Mouse (Mus musculus) CD4-positive, CD25-positive, alpha-beta regulatory T cell, adult 4 months (primary cell): ENCODE data around the gene Crabp1. TPM values are rescaled to one million over a fixed set of nuclear protein-coding genes. Genes with fewer than 3 reads are reported as not detected.

Experiments
- ATAC-seq: one replicate; pipeline ENCODE4 v1.8.0; 2017
- polyA plus RNA-seq, 2 experiments: library from polyadenylated mRNA; unstranded; fragments of 100-300 nt; shearing (Covaris generic); gene quantifications; one replicate each; pipeline ENCODE4 v1.2.1; 2017

Gene Crabp1
- polyA plus RNA-seq, 2 experiments from 2014 or later = not detected

DNA sequence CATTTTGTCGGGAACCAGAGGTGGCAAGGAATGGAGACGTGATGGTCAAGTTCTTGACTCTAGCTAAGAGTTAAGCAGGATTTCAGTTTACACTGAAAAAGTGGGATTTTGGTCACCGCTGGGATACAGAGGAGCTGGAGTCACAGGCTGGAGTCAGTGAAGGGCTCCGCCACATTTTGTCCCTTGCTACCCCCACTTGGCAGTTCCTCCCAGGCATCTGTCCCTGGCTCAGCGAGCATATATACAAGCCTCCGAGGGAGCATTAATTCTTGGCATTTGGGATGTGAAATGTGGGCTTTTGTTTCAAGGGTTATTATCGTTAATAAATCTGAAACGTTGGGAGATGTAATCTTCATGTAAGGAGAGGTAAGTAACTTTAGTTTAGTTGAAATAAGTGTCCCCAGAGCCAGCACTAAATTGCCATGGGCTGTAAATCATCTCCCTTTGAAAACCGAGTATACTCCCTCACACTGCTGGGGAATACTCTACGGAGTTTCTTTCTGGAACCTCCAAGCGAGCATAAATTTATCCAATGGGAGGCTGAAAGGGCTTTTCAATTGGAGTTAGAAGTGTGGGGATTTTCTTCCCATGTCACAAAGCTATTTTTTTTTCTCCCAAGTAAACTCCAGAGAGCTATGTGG lies 5.7 kb downstream of the Crabp1 start:
- no peak for ATAC-seq

DNA sequence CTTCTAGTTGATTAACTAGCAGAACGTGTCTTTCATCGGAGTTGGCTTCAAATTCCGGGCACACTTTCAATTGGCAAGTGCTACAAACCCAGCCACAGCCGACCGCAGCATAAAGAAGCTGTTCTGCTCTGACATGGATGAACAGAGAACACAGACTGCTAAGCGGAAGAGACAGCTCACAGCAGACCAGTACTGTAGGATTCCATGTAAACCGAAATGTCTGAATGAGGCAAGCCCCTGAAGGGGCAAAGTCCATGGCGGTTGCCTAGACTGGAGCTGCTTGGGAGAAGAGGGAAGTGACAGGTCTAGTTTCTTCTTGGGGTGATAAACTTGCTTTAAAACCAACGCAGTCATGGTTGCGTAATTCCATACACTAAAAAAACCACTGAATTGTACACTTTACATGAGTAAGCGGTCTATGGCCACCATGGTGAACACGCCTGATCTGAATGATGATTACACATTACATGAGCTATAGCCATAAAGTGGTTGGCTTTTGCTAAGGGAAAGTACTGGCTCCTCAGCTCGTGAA lies 12.0 kb downstream of the Crabp1 start:
- ATAC-seq = no peak

DNA sequence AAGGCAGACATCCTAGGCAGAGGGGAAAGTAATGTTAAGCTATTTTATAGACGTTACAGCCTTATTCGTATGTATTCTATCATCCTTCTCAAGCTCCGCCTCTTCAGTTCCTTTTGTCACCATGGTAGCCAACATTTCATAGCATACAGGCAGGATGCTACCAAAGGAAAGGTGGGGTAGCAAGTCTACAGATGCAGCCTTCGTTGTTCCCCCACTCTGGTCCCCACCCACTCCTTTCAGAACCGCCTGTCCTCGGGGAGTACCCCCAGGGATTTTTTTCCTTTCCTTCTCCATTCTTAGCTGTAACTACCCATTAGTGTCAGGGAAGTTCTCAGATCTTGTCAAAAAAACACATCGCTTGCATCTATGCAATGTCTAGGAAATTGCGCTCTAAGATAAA lies 14.7 kb downstream of the Crabp1 start:
- no peak for ATAC-seq

DNA sequence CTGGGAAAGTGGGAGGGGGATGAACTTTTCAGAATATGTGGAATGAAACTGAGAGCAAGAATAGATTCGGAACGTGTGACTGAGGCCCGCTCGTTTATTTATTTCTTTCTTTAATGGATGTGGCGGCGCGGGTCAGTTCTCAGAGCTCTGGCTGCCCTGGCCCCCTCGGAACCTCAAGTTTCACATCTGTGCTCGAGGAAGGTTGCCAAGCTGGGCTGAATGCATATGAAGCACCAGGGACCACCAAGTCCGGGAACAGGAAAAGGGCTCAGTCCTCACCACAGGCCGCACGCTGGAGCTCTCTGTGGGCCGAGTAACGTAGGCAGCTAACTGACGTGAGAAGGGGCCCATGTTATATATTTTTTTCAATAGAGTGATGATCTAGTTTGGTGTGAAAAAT lies 18.0 kb downstream of the Crabp1 start:
- ATAC-seq = no peak

DNA sequence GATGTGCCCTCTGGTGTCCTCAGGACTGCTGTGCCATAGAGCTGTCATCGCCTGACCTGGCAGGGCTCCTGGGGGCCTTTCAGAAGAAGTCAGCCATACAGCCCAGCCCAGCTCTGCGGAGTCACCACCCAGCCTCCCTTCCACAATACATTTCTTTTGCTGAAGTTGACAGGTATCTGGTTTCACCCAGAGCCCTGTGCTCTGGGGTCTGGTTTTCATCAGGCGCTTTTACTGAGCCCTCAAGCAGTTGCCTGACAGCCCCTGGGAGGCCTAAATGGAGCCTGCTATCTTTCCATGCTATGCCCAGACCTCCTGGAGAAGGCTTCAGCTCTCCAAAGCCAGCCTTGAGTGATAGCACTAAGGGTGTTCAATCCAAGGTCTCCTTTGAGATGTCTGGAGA lies 19.5 kb downstream of the Crabp1 start:
- ATAC-seq = no peak

DNA sequence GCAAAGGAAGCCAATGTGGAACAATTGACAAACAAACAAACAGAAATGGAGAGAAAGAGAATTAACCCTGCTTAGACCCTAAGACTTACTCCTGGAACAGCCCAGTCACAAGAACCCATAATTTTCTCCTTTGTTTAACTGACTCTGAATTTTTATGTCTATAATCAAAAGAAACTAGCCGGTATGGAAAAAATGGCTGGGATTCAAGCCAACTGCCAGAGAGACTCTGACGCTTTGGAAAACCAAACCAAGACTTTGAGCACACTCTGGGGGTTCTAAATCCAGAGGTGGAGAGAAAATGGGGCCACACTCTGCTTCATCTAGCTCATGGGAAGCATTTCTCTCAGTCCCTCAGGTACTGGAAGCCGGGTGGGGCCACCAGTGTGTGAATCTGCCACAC lies 20.7 kb downstream of the Crabp1 start:
- no peak for ATAC-seq

DNA sequence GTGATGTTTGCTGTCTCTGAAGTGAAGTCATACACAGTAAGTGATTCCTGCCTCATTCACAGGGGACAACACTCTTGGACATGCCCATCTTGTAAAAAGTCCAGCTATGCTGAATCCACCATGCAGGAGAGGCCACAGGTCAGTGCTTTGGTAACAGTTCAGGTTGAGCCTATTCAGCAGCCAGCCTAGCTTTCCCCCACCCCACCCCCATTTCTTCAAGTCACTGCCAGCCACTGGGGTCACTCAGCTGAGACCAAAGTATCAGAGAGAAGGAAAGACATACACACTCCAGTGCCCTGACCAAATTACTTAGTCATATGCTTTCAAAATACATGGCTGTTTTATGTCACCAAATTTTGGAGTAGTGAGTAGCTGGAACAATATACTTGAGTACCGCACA lies 21.5 kb downstream of the Crabp1 start:
- no peak for ATAC-seq

DNA sequence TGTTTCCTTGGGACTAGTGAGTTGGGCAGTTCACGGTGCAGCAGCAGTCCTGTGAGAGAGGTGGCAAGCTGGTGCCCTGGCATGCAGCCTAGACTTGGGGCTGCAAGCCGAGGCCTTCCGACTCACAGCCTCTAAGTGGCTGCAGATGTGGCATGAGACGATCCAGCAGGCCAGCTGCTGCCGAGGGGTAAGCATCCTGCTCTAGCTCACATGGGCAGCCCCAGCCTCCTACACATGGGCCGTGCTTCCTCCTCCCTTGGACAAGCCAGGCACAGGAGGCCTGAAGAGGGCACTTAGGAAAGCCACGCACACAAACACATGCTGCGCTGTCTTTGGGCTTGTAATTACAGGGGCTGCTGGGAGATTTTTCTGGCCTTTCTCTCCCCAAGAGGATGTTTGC lies 23.2 kb downstream of the Crabp1 start:
- no peak for ATAC-seq

DNA sequence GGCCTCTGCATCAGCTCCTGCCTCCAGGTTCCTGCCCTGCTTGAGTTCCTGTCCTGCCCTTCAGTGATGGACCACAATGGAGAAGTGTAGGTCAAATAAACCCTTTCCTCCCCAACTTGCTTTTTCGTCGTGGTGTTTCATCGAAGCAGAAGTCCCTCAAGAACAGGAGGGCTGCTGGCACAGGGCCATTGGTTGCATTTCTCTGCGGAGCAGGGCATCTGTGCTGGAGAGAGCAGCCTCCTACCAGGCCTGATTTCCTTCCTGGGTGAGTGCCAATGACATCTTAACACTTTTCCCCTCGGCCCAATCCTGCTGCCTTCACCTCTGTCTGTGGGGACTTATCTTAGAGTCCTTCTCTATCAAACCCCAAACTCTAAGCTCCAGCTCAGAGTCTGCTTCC lies 25.7 kb downstream of the Crabp1 start:
- no peak for ATAC-seq

DNA sequence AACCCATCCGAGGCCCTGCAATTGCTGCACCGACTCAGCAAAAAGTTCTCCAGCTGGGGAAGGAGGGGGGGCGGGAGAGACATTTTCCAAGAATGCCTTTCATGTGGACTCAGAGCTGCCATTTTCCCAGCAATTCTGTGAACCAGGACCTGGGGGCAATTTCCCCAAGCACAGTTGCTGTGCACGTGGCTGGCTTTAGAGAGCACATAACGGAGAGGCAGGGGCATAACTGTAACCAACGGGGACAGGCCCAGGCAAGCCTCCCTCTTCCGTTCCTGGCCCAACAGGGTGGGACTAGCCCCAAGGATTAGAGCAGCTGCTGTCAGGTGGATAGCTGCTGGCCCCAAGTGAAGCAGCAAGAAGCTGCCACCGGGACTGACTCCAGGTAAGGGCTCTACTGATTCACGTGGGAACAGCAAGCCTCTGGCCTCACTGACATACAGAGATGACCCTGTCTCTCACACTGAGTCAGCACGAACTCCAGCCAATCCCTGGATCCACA lies 37.0 kb downstream of the Crabp1 start:
- ATAC-seq = no peak

DNA sequence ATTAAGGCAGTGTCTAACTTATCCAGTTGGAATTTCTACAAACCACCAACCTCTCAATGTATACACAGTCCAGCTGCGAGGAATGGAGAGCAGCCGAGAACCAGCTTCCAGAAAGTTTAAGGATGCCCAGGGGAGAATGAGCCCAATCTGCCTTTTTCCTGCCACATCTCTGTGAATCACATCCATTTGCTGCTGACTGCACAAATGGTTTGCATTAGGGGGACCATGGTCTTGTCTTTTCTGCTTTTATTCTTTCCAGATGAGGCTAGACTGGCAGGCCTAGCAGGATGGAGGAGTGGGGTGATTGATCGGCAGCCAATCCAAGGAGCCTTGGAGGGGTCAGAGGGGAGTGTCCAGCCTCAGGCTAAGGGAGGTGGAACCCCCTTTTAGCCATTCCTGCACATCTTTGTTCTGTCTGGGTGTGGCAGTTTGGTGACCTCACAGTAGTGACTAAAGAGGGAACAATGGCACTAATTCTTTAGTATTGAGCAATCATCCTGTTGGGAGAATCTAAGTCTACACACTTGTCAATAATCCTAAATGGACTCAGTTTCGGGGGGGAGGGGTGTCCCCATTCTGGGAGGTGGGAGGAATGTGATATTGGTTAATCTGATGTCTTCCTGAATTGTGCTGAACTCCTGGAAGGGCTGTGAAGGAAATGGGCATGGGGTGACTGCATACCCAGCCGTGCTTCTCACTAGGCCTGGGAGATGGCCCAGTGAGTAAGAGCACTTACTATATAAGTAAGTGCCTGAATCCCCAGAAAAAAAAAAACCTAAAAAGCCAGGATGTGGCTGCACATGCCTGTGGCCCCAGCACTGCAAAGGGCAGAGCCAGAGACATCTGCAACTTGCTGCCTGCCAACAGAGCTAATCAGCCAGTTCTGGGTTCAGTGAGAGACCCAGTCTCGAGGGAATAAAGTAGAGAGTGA lies 38.5 kb downstream of the Crabp1 start:
- ATAC-seq = no peak

DNA sequence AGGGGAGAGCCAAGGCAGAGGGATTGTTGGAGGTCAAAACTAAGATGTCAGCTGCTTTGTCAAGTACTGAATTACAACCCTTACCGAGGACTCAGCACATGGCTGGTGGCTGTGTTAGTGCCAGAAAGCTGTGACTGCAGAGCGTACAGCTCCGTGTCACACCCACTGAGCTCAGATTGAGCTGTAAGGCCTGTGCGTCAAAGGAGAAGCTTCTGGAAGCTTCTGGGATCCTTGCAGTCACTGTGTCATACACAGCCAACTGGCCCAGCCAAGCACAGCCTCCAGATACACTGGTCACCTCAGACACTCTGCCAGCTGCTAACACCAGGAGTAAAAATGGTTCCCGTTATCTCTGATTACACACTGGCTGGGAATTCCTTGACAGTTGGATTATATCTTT lies 39.8 kb downstream of the Crabp1 start:
- no peak for ATAC-seq

DNA sequence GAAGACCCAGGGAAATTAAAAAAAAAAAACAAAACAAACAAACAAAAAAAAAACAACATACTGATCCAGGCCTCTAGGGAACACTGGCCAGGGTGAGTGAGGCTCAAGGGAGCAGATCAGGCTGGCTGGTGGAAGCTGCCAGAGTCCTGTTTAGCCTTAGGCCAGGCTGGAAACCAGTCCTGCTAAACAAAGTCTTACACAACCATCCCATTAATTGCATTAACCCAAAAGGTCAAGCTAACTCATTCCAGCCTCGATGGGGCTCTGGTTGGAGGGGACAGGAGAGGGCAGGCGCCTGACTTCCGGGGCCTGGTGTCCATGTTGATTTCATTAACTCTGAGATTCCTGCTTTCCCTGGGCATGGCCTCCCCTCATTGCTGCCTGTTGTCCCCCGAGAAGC lies 43.2 kb downstream of the Crabp1 start:
- no peak for ATAC-seq

DNA sequence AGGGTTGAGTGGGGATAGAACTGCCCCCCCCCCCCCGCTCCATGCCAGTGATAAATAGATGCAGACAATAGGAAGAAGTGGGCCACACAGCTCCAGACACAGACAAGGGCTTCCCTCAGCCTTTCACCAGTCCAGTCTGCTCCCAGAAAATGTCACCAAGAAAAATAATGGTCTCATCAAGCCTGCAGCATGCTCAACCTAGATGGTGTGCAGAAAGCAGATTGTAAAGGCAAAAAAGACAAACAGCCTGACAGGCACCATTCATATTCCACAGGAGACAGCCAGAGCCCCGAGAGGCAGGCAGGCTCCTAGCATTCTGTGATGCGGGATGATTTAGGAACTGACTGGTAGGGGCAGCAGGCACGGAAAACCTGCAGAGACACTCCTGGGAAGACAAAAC lies 45.4 kb downstream of the Crabp1 start:
- no peak for ATAC-seq

DNA sequence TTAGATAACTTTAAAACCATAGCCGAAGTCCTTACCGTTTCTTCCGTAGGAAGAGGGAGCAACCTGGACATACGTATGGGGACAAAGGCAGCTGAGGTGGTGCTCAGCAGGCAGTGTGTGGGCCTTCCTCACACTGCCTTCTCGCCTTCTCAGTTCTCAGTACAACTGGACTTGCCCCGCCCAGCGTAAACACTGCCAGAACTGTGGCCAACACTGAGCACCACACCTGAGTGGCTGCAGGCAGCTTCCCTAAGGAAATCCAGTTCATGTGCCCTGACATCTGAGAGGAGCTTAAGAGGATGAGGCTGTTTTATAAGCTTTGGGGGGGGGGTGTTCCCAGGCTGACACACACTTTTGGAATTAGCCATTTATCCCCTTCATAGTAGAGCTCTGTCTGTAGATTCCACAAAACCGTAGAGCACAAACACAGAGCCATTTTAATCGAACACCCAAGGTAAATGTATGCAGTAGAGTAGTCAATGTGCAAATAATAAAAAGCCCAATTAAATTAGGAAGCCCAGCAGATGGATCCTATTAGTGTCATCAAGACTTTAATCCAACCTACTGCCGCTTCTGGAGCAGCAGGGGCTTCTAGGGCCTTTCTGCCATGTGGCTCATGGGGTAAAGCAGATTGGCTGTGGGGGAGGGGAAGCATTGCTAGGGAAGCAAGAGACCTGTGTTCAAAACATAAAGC lies 52.1 kb downstream of the Crabp1 start:
- ATAC-seq = no peak

DNA sequence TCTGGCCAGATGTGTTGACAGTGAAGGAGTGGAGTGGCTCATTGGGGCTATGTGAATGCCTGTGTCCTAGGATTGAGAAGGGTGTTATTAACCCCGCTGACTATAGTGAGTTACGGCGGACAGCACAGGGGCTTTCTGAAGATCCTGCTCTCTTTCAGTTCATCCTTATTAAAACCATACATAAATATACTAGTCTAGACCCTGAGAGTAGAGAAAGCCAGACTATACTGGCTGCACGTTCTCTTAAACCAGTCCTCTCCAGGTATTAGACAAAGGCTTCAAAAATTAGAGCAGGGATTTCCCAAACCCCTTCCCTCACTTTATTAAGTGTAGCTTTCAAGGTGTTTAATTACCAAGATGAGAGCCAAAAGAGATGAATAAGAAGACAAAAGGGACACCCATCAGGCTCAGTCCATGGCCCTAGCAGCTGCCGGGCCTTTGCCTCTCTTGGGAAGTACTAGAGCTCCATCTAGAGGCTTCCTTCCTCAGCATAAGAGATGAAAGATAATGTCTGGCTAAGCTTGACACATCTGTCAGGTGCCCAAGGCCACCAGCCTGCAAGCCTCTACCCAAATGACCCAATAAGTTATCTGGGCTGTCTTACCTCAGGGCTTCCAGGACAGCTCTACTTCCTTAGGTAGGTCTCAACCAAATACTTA lies 57.0 kb downstream of the Crabp1 start:
- ATAC-seq = no peak

Other genes with a start within 250 kb of the Crabp1 start
- not detected for gene Sh2d7, start 225.8 kb upstream of the Crabp1 start, polyA plus RNA-seq
- gene Cib2, start 204.5 kb upstream of the Crabp1 start, polyA plus RNA-seq = 1 to 10 TPM in 1 of 2 experiments, not detected in 1; 1.6 TPM
- gene Idh3a, start 178.4 kb upstream of the Crabp1 start, polyA plus RNA-seq = 100 to 1,000 TPM; 118 TPM
- 10 to 100 TPM; 41.1 to 75.2 TPM for gene Acsbg1, start 102.9 kb upstream of the Crabp1 start, polyA plus RNA-seq
- gene Dnaja4, start 65.9 kb upstream of the Crabp1 start, polyA plus RNA-seq = 1 to 10 TPM; 2.9 to 4.0 TPM
- 100 to 1,000 TPM; 127 to 147 TPM for gene Wdr61, start 30.2 kb upstream of the Crabp1 start, polyA plus RNA-seq
- 10 to 100 TPM; 20.1 to 23.1 TPM for gene Ireb2, start 99.0 kb downstream of the Crabp1 start, polyA plus RNA-seq
- gene Hykk, start 152.5 kb downstream of the Crabp1 start, polyA plus RNA-seq = under 1 TPM; 0.30 to 0.46 TPM
- gene Psma4, start 186.0 kb downstream of the Crabp1 start, polyA plus RNA-seq = 100 to 1,000 TPM; 241 to 271 TPM
- gene AY074887, start 186.2 kb downstream of the Crabp1 start, polyA plus RNA-seq = not detected
- not detected for gene Chrna5, start 216.1 kb downstream of the Crabp1 start, polyA plus RNA-seq